In genomic region chr3:67960133-67960532, GRCm38 (mm10) we compare ENCODE assay signal across 18 mouse cellular contexts.
DNase-seq lines count a peak whose midpoint lies in the region; ATAC-seq lines count a peak whose summit lies in the region.
"Had no signal": no experiment of that assay in that cellular context is flagged by ENCODE, and none has a peak within 500 bp of the region (broad histone marks: within the 10 kb centered on the region; RNA-seq: fewer than 3 reads in every experiment).

No protein-coding gene starts in this region.

- no peak overlapping the region for H3K9ac ChIP-seq in neural tube, embryonic 13.5 days
- no peak overlapping the region for H3K9ac ChIP-seq in hindbrain, embryonic 13.5 days
- H3K9ac ChIP-seq in midbrain, embryonic 13.5 days (replicated peaks) = no peak overlapping the region
- H3K9ac ChIP-seq: heart, embryonic 12.5 days; limb, embryonic 12.5 days; liver, embryonic 13.5 days; lung, embryonic 15.5 days had no signal

- 36% methylated on average over 3 of the region's 3 CpGs for WGBS in neural tube, embryonic 13.5 days
- WGBS in hindbrain, embryonic 13.5 days = 25% methylated on average over 3 of the region's 3 CpGs
- 1% methylated on average over 3 of the region's 3 CpGs for WGBS in midbrain, embryonic 13.5 days

- 0 out of 2 replicates have a peak, but pooled peaks have one; percentile 55 for ATAC-seq in neural tube, embryonic 13.5 days (ENCODE audit: low read depth)
- 0 out of 2 replicates have a peak, but pooled peaks have one; percentile 41 for ATAC-seq in hindbrain, embryonic 13.5 days (ENCODE audit: low FRiP score)
- peak; percentile 93 for ATAC-seq in midbrain, embryonic 13.5 days
- ATAC-seq: intestine, postnatal 0 days had no signal

- no peaks in the 10 kb centered on the region for H3K27me3 ChIP-seq in neural tube, embryonic 13.5 days
- H3K27me3 ChIP-seq in hindbrain, embryonic 13.5 days = no peaks in the 10 kb centered on the region
- H3K27me3 ChIP-seq in midbrain, embryonic 13.5 days = 0 out of 2 replicates have a peak, but pooled peaks cover 10% of the 10 kb centered on the region
- H3K27me3 ChIP-seq: heart, embryonic 12.5 days; limb, embryonic 12.5 days; liver, embryonic 13.5 days; lung, embryonic 15.5 days had no signal

- H3K4me1 ChIP-seq in neural tube, embryonic 13.5 days (replicated peaks) = peaks cover 19% of the 10 kb centered on the region
- peaks cover 19% of the 10 kb centered on the region for H3K4me1 ChIP-seq in hindbrain, embryonic 13.5 days (replicated peaks)
- peaks cover 33% of the 10 kb centered on the region for H3K4me1 ChIP-seq in midbrain, embryonic 13.5 days (replicated peaks)
- H3K4me1 ChIP-seq: heart, embryonic 12.5 days; limb, embryonic 12.5 days; liver, embryonic 13.5 days; lung, embryonic 15.5 days had no signal

- no peak overlapping the region for H3K4me3 ChIP-seq in neural tube, embryonic 13.5 days
- H3K4me3 ChIP-seq in hindbrain, embryonic 13.5 days = no peak overlapping the region
- no peak overlapping the region for H3K4me3 ChIP-seq in midbrain, embryonic 13.5 days (replicated peaks)
- H3K4me3 ChIP-seq: heart, embryonic 12.5 days; layer of hippocampus, adult 2 months; limb, embryonic 12.5 days; liver, embryonic 13.5 days; lung, embryonic 15.5 days; myocyte had no signal

- no peaks in the 10 kb centered on the region for H3K9me3 ChIP-seq in neural tube, embryonic 13.5 days
- H3K9me3 ChIP-seq in hindbrain, embryonic 13.5 days = no peaks in the 10 kb centered on the region
- H3K9me3 ChIP-seq in midbrain, embryonic 13.5 days = no peaks in the 10 kb centered on the region
- H3K9me3 ChIP-seq: heart, embryonic 12.5 days; limb, embryonic 12.5 days; liver, embryonic 13.5 days; lung, embryonic 15.5 days had no signal

- no peak for DNase-seq in neural tube, embryonic 10.5 days (ENCODE audit: extremely low spot score, low spot score)
- peak; percentile 57 for DNase-seq in retina, postnatal 1 day
- no peak for DNase-seq in cerebellum, postnatal 4 days (ENCODE audit: low spot score in 2 of 2)
- no peak for DNase-seq in left cerebral cortex, adult 18-20 months (ENCODE audit: low spot score in 2 of 2)
- no peak for DNase-seq in embryo, embryonic 10 days (ENCODE audit: low spot score)
- DNase-seq: adrenal gland, postnatal 14 days; cerebellum, adult 8-10 months; liver, embryonic 13.5 days; right cerebral cortex, postnatal 25 days had no signal

- H3K4me2 ChIP-seq in neural tube, embryonic 13.5 days = no peak overlapping the region
- H3K4me2 ChIP-seq in hindbrain, embryonic 13.5 days = no peak overlapping the region
- peak overlapping the region; percentile 19 for H3K4me2 ChIP-seq in midbrain, embryonic 13.5 days (replicated peaks)
- H3K4me2 ChIP-seq: heart, embryonic 12.5 days; limb, embryonic 12.5 days; liver, embryonic 13.5 days; lung, embryonic 15.5 days had no signal

- H3K27ac ChIP-seq in neural tube, embryonic 13.5 days (replicated peaks) = peak overlapping the region; percentile 62
- H3K27ac ChIP-seq in hindbrain, embryonic 13.5 days = peak overlapping the region; percentile 75
- peak overlapping the region; percentile 78 for H3K27ac ChIP-seq in midbrain, embryonic 13.5 days
- H3K27ac ChIP-seq: limb, embryonic 12.5 days; liver, embryonic 13.5 days; lung, embryonic 15.5 days had no signal

- no peaks in the 10 kb centered on the region for H3K36me3 ChIP-seq in neural tube, embryonic 13.5 days
- H3K36me3 ChIP-seq in hindbrain, embryonic 13.5 days = no peaks in the 10 kb centered on the region
- no peaks in the 10 kb centered on the region for H3K36me3 ChIP-seq in midbrain, embryonic 13.5 days
- H3K36me3 ChIP-seq: heart, embryonic 12.5 days; limb, embryonic 12.5 days; liver, embryonic 13.5 days; lung, embryonic 15.5 days had no signal

Comparison
In these comparisons a context has a peak if more than half of its experiments do, and no peak if none do; other contexts are left out.
1. ATAC-seq: peak in every context shown above with its lines; median percentile 93 in midbrain, embryonic 13.5 days; 55 in neural tube, embryonic 13.5 days; 41 in hindbrain, embryonic 13.5 days.